In the genomic region with DNA sequence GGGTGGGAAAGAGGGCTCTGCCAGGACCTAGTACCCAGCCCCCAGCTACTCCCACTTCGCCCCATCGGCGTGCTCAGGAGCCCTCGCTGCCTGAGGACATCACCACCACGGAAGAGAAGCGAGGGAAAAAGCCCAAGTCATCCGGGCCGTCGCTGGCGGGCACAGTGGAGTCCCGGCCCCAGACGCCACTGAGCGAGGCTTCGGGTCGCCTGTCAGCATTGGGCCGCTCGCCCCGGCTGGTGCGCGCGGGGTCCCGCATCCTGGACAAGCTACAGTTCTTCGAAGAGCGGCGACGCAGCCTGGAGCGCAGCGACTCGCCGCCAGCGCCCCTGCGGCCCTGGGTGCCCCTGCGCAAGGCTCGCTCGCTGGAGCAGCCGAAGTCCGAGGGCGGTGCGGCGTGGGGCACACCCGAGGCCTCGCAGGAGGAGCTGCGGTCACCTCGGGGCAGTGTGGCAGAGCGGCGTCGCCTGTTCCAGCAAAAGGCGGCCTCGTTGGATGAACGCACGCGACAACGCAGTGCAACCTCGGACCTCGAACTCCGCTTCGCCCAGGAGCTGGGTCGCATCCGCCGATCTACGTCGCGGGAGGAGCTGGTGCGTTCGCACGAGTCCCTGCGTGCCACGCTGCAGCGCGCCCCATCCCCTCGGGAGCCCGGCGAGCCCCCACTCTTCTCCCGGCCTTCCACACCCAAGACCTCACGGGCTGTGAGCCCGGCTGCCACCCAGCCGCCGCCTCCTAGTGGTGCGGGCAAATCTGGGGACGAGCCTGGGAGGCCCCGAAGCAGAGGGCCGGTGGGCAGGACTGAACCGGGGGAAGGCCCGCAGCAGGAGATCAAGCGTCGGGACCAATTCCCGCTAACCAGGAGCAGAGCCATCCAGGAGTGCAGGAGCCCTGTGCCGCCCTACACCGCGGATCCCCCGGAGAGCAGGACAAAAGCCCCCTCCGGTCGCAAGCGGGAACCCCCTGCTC, we compare ENCODE assay signal across 7 mouse cellular contexts. TPM values are rescaled to one million over a fixed set of nuclear protein-coding genes. Genes with fewer than 3 reads are reported as not detected.
A peak's percentile ranks its signal among the peaks of the same experiment; 100 is the strongest.
DNase-seq lines count a peak whose midpoint lies in the region; ATAC-seq lines count a peak whose summit lies in the region.

No protein-coding gene starts in this region.

- H3K36me3 ChIP-seq in liver, embryonic 11.5 days (ENCODE audit: control insufficient read depth, insufficient read depth, low read length) = no peaks in the 10 kb centered on the region
- peaks cover 16% of the 10 kb centered on the region for H3K36me3 ChIP-seq in embryonic facial prominence, embryonic 13.5 days
- H3K36me3 ChIP-seq in intestine, embryonic 16.5 days (ENCODE audit: control insufficient read depth, insufficient read depth, low read length) = no peaks in the 10 kb centered on the region

- peak; percentile 45 for DNase-seq in liver, embryonic 11.5 days (ENCODE audit: low spot score)
- DNase-seq in liver = no peak
- peak; percentile 42 for DNase-seq in retina, embryonic 14.5 days (ENCODE audit: low spot score)
- no peak for DNase-seq in ovary, postnatal 36 days (ENCODE audit: low spot score)
- DNase-seq in layer of hippocampus, adult 9-10 months (ENCODE audit: low spot score) = no peak

- peaks cover 72% of the 10 kb centered on the region for H3K27me3 ChIP-seq in liver, embryonic 11.5 days (replicated peaks; ENCODE audit: control insufficient read depth, insufficient read depth, low read length)
- H3K27me3 ChIP-seq in embryonic facial prominence, embryonic 13.5 days = peaks cover 54% of the 10 kb centered on the region
- H3K27me3 ChIP-seq in intestine, embryonic 16.5 days (replicated peaks; ENCODE audit: control insufficient read depth, insufficient read depth, low read length) = peaks cover 23% of the 10 kb centered on the region; the same call in 1 of the 2 replicates

- H3K9ac ChIP-seq in liver, embryonic 11.5 days (ENCODE audit: low read depth, low read length) = no peak overlapping the region
- H3K9ac ChIP-seq in embryonic facial prominence, embryonic 13.5 days = peak overlapping the region; percentile 68
- H3K9ac ChIP-seq in intestine, embryonic 16.5 days (ENCODE audit: low read depth, low read length) = peak overlapping the region; percentile 57

- ATAC-seq in liver, embryonic 11.5 days (replicated peaks; ENCODE audit: low FRiP score) = no peak
- 0 out of 2 replicates have a peak, but pooled peaks have one; percentile 11 for ATAC-seq in embryonic facial prominence, embryonic 13.5 days (ENCODE audit: insufficient number of reproducible peaks, insufficient read depth, low FRiP score, low TSS enrichment, low read depth)
- peak; percentile 25 for ATAC-seq in intestine, embryonic 16.5 days

- no peaks in the 10 kb centered on the region for H3K9me3 ChIP-seq in liver, embryonic 11.5 days (ENCODE audit: control insufficient read depth, low read length)
- no peaks in the 10 kb centered on the region for H3K9me3 ChIP-seq in embryonic facial prominence, embryonic 13.5 days
- no peaks in the 10 kb centered on the region for H3K9me3 ChIP-seq in intestine, embryonic 16.5 days (ENCODE audit: control insufficient read depth, low read length)

- WGBS in liver, embryonic 11.5 days = 6% methylated on average over 94 of the region's 94 CpGs
- 5% methylated on average over 94 of the region's 94 CpGs for WGBS in embryonic facial prominence, embryonic 13.5 days
- 17% methylated on average over 93 of the region's 94 CpGs for WGBS in intestine, embryonic 16.5 days

- H3K4me3 ChIP-seq in liver, embryonic 11.5 days (ENCODE audit: low read depth, low read length) = peak overlapping the region; percentile 24
- H3K4me3 ChIP-seq in embryonic facial prominence, embryonic 13.5 days = peak overlapping the region; percentile 40
- H3K4me3 ChIP-seq in intestine, embryonic 16.5 days (ENCODE audit: low read length) = peak overlapping the region; percentile 34

- H3K4me2 ChIP-seq in liver, embryonic 11.5 days = peak overlapping the region; percentile 51
- peak overlapping the region; percentile 67 for H3K4me2 ChIP-seq in embryonic facial prominence, embryonic 13.5 days
- H3K4me2 ChIP-seq in intestine, embryonic 16.5 days (ENCODE audit: low read depth, low read length) = peak overlapping the region; percentile 56

- peaks cover 7% of the 10 kb centered on the region; the same call in 1 of the 2 replicates for H3K4me1 ChIP-seq in liver, embryonic 11.5 days (replicated peaks; ENCODE audit: control insufficient read depth, insufficient read depth, low read length)
- peaks cover 56% of the 10 kb centered on the region for H3K4me1 ChIP-seq in embryonic facial prominence, embryonic 13.5 days
- H3K4me1 ChIP-seq in intestine, embryonic 16.5 days (ENCODE audit: control insufficient read depth, insufficient read depth, low read length) = peaks cover 39% of the 10 kb centered on the region

- no peak overlapping the region for H3K27ac ChIP-seq in liver, embryonic 11.5 days (ENCODE audit: low read depth, low read length)
- no peak overlapping the region for H3K27ac ChIP-seq in embryonic facial prominence, embryonic 13.5 days
- H3K27ac ChIP-seq in intestine, embryonic 16.5 days (ENCODE audit: low read length) = no peak overlapping the region

RNA-seq across cellular contexts. Expression of gene Speg, which starts 13.1 kb away (rescaled TPM):
- 24.8 and 32.3 TPM in 2 replicates for polyA plus RNA-seq in liver, embryonic 11.5 days (2014; fragmentation: Nextera tagmentation; extraction: Ambion mirVana)
- 16.1 and 17.0 TPM in 2 replicates for polyA plus RNA-seq in embryonic facial prominence, embryonic 13.5 days (2015; fragmentation: Nextera tagmentation; extraction: Ambion mirVana)
- 33.5 and 35.2 TPM in 2 replicates for polyA plus RNA-seq in intestine, embryonic 16.5 days (2015; fragmentation: Nextera tagmentation; extraction: Ambion mirVana)

RNA-seq across cellular contexts. Expression of gene Des, which starts 28.1 kb away (rescaled TPM):
- polyA plus RNA-seq in liver, embryonic 11.5 days (2014; fragmentation: Nextera tagmentation; extraction: Ambion mirVana) = 13.3 and 14.5 TPM in 2 replicates
- 9.9 and 13.8 TPM in 2 replicates for polyA plus RNA-seq in embryonic facial prominence, embryonic 13.5 days (2015; fragmentation: Nextera tagmentation; extraction: Ambion mirVana)
- polyA plus RNA-seq in intestine, embryonic 16.5 days (2015; fragmentation: Nextera tagmentation; extraction: Ambion mirVana) = 149 and 159 TPM in 2 replicates

RNA-seq across cellular contexts. Expression of gene Gmppa, which starts 47.5 kb away (rescaled TPM):
- 64.0 and 69.1 TPM in 2 replicates for polyA plus RNA-seq in liver, embryonic 11.5 days (2014; fragmentation: Nextera tagmentation; extraction: Ambion mirVana)
- 74.2 and 83.0 TPM in 2 replicates for polyA plus RNA-seq in embryonic facial prominence, embryonic 13.5 days (2015; fragmentation: Nextera tagmentation; extraction: Ambion mirVana)
- 134 and 137 TPM in 2 replicates for polyA plus RNA-seq in intestine, embryonic 16.5 days (2015; fragmentation: Nextera tagmentation; extraction: Ambion mirVana)

Comparison
In these comparisons a context has a peak if more than half of its experiments do, and no peak if none do; other contexts are left out.
1. DNase-seq: peak in liver, embryonic 11.5 days (single experiment) and retina, embryonic 14.5 days (single experiment); none in liver (single experiment), ovary, postnatal 36 days (single experiment) and layer of hippocampus, adult 9-10 months (single experiment).
2. Peak in every context shown above with its lines, with median percentiles within 50 percentile points of each other: H3K4me2 ChIP-seq and H3K4me3 ChIP-seq.